Comparison of ENCODE assay signal across 11 mouse cellular contexts in the genomic region with DNA sequence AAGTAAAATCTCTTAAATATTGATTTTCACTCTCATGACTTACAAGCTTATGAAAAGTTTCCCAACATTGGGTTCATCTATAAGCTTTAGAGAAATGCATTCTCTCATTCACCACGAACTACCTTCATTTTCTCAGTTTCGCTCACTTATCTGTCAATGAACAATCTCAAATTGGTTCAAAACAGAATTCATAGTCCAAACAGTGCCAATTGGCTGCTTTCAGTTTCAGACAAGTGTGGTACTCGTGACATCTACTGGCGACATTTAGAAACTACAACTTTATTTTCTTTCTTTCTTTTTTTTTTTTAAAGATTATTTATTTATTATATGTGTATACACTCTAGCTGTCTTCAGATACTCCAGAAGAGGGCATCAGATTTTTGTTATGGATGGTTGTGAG. TPM values are rescaled to one million over a fixed set of nuclear protein-coding genes. Genes with fewer than 3 reads are reported as not detected.
DNase-seq lines count a peak whose midpoint lies in the region; ATAC-seq and TF ChIP-seq lines count a peak whose summit lies in the region.
"Had no signal": no experiment of that assay in that cellular context is flagged by ENCODE, and none has a peak within 500 bp of the region (broad histone marks: within the 10 kb centered on the region; RNA-seq: fewer than 3 reads in every experiment).

No protein-coding gene starts in this region.

- peak; percentile 74 for TF ChIP-seq CTCF in kidney, postnatal 0 days (IDR thresholded peaks at IDR 0.05; ENCODE audit: low read depth)
- peak; percentile 32; the same call in 1 of the 2 replicates for TF ChIP-seq CTCF in E14TG2a.4 (conservative IDR thresholded peaks at IDR 0.05; ENCODE audit: low read length)
- TF ChIP-seq CTCF in Patski (IDR thresholded peaks at IDR 0.05), result peak; percentile 56

- POLR2A ChIA-PET in Patski (lab: Charles Lee), result interaction anchor here (0.6 kb wide), 1 partner anchor 305 kb away, joined by 3 read pairs; no protein-coding TSS in a partner anchor

- no peaks in the 10 kb centered on the region for H3K27me3 ChIP-seq in kidney, postnatal 0 days (ENCODE audit: insufficient read depth, low read length)
- H3K27me3 ChIP-seq in E14TG2a.4 (ENCODE audit: insufficient read depth, low read length) (no peaks in the 10 kb centered on the region), Patski (peaks cover 5% of the 10 kb centered on the region)
- H3K27me3 ChIP-seq: heart, embryonic 13.5 days had no signal

- DNase-seq in kidney, postnatal 0 days (ENCODE audit: low spot score), result peak; percentile 77
- DNase-seq in kidney, postnatal 14 days, result no peak
- no peak for DNase-seq in Patski (ENCODE audit: low read depth, low spot score)
- peak; percentile 23 for DNase-seq in lung, postnatal 36 days
- DNase-seq in urinary bladder, postnatal 25 days (ENCODE audit: low spot score), result no peak
- no peak for DNase-seq in left cerebral cortex, adult 8-10 months (ENCODE audit: low spot score in 2 of 2)
- DNase-seq: cerebellum, adult 11 months had no signal

- WGBS in kidney, postnatal 0 days, result 24% methylated on average over 4 of the region's 4 CpGs

- H3K27ac ChIP-seq in kidney, postnatal 0 days, result no peak overlapping the region
- H3K27ac ChIP-seq: heart, embryonic 13.5 days had no signal

- H3K9ac ChIP-seq in kidney, postnatal 0 days (ENCODE audit: low read depth, low read length), result no peak overlapping the region
- H3K9ac ChIP-seq: heart, embryonic 13.5 days had no signal

- CTCF ChIA-PET in Patski (lab: Charles Lee), result interaction anchor here (0.8 to 1.8 kb wide), 5 partner anchors 14 to 395 kb away, joined by 3 to 7 read pairs (median 3); no protein-coding TSS in a partner anchor

- no peak overlapping the region for H3K4me3 ChIP-seq in kidney, postnatal 0 days (replicated peaks; ENCODE audit: low read depth, low read length)
- H3K4me3 ChIP-seq in E14TG2a.4 (replicated peaks; ENCODE audit: low read length), result no peak overlapping the region
- H3K4me3 ChIP-seq: heart, embryonic 13.5 days had no signal

- H3K4me2 ChIP-seq in kidney, postnatal 0 days (ENCODE audit: low read length), result no peak overlapping the region
- H3K4me2 ChIP-seq: heart, embryonic 13.5 days had no signal

- no peaks in the 10 kb centered on the region for H3K9me3 ChIP-seq in kidney, postnatal 0 days (replicated peaks; ENCODE audit: low read length)
- H3K9me3 ChIP-seq in E14TG2a.4 (ENCODE audit: low read length), result no peaks in the 10 kb centered on the region
- H3K9me3 ChIP-seq: heart, embryonic 13.5 days had no signal

- no peaks in the 10 kb centered on the region for H3K36me3 ChIP-seq in kidney, postnatal 0 days (ENCODE audit: insufficient read depth, low read length)
- no peaks in the 10 kb centered on the region for H3K36me3 ChIP-seq in E14TG2a.4 (ENCODE audit: insufficient read depth, low read length)
- H3K36me3 ChIP-seq: heart, embryonic 13.5 days had no signal

- no peaks in the 10 kb centered on the region for H3K4me1 ChIP-seq in kidney, postnatal 0 days (replicated peaks; ENCODE audit: insufficient read depth, low read length)
- H3K4me1 ChIP-seq in E14TG2a.4 (replicated peaks; ENCODE audit: low read depth, low read length), result peaks cover 11% of the 10 kb centered on the region
- H3K4me1 ChIP-seq: heart, embryonic 13.5 days had no signal

- in situ Hi-C loops in Patski (cut with MboI; ENCODE audit: low pct_unique_long_range_greater_than_20kb), result loop anchor here (10.0 to 25.0 kb wide), 2 partner anchors 294 to 756 kb away; no protein-coding TSS in a partner anchor

- ATAC-seq in kidney, postnatal 0 days (replicated peaks; ENCODE audit: low FRiP score, low read depth), result no peak
- no peak for ATAC-seq in Patski
- no peak for ATAC-seq in erythroid progenitor cell, adult 5-6 weeks (replicated peaks; ENCODE audit: low FRiP score, poor library complexity, severe bottlenecking)

RNA-seq across cellular contexts. Expression of a gene that starts 21.8 kb away (rescaled TPM):
- 67.3 and 75.7 TPM in 2 replicates for polyA plus RNA-seq in kidney, postnatal 0 days (2015; fragmentation: Nextera tagmentation; extraction: Ambion mirVana)
- 92.3 TPM for polyA plus RNA-seq in Patski (2021)
- 10 to 100 TPM; 48.8 to 60.1 (median 57.2) TPM for total RNA-seq in left cerebral cortex, adult 8-10 months (2022)
- total RNA-seq in erythroid progenitor cell, adult 5-6 weeks (2015; ENCODE audit: low replicate concordance), result 32.7 and 37.5 TPM in 2 replicates
- total RNA-seq in erythroid progenitor cell, adult 5-6 weeks (2017; ENCODE audit: low replicate concordance), result 32.0 and 34.4 TPM in 2 replicates

RNA-seq across cellular contexts. Expression of a gene that starts 42.6 kb away (rescaled TPM):
- 0.51 and 0.72 TPM in 2 replicates for polyA plus RNA-seq in kidney, postnatal 0 days (2015; fragmentation: Nextera tagmentation; extraction: Ambion mirVana)
- not detected for polyA plus RNA-seq in Patski (2021)
- not detected for total RNA-seq in left cerebral cortex, adult 8-10 months (2022)
- total RNA-seq in erythroid progenitor cell, adult 5-6 weeks (2015; ENCODE audit: low replicate concordance), result not detected in 2 replicates
- total RNA-seq in erythroid progenitor cell, adult 5-6 weeks (2017; ENCODE audit: low replicate concordance), result not detected in 2 replicates
- polyA plus RNA-seq: heart, embryonic 13.5 days; limb, embryonic 11.5 days had no signal

RNA-seq across cellular contexts. Expression of a gene that starts 58.8 kb away (rescaled TPM):
- 13.1 and 13.2 TPM in 2 replicates for polyA plus RNA-seq in kidney, postnatal 0 days (2015; fragmentation: Nextera tagmentation; extraction: Ambion mirVana)
- polyA plus RNA-seq in Patski (2021), result 21.7 TPM
- total RNA-seq in left cerebral cortex, adult 8-10 months (2022), result 10 to 100 TPM; 26.3 to 28.6 (median 28.1) TPM
- 1.4 and 4.2 TPM in 2 replicates for total RNA-seq in erythroid progenitor cell, adult 5-6 weeks (2015; ENCODE audit: low replicate concordance)
- total RNA-seq in erythroid progenitor cell, adult 5-6 weeks (2017; ENCODE audit: low replicate concordance), result 5.6 and 12.9 TPM in 2 replicates

Comparison
In these comparisons a context has a peak if more than half of its experiments do, and no peak if none do; other contexts are left out.
1. DNase-seq: peak in kidney, postnatal 0 days (single experiment) and lung, postnatal 36 days (single experiment); none in kidney, postnatal 14 days (single experiment), Patski (single experiment), urinary bladder, postnatal 25 days (single experiment) and left cerebral cortex, adult 8-10 months (0 of 2).
2. Peak in every context shown above with its lines, with median percentiles within 50 percentile points of each other: CTCF ChIP-seq.